Mouse (Mus musculus) lung, postnatal 10 days (tissue): Measurements from ENCODE around the gene Pafah2.
"Not testable (repeated sequence)": the region's sequence is repeated elsewhere in the genome, so short reads cannot be mapped to it uniquely, and the experiment has no call there.

ENCODE experiments used
- DNase-seq: peaks from one replicate; pipeline ENCODE4 v3.0.0; 2021

Pafah2 gene

GRCm38 (mm10) chr4:134374306-134374705 lies 21.8 kb upstream of the Pafah2 start:
- no peak for DNase-seq

- no peak for DNase-seq
Observed at GRCm38 (mm10) chr4:134378089-134378615, 18.0 kb upstream of the Pafah2 start.

GRCm38 (mm10) chr4:134379510-134379909 lies 16.6 kb upstream of the Pafah2 start:
- DNase-seq = no peak

- not testable (repeated sequence) for DNase-seq
Observed at GRCm38 (mm10) chr4:134383750-134384149, 12.4 kb upstream of the Pafah2 start, which contains the start of gene Extl1. Gene Extl1, minus strand, starts transcription at chr4:134383850.

GRCm38 (mm10) chr4:134387268-134387667 lies 8.9 kb upstream of the Pafah2 start:
- peak; percentile 34 for DNase-seq

- DNase-seq = peak; percentile 79
Observed at GRCm38 (mm10) chr4:134388397-134388796, 7.7 kb upstream of the Pafah2 start.

- no peak for DNase-seq
Observed at GRCm38 (mm10) chr4:134391636-134392035, 4.5 kb upstream of the Pafah2 start.

GRCm38 (mm10) chr4:134392595-134392994 lies 3.5 kb upstream of the Pafah2 start:
- peak; percentile 62 for DNase-seq

GRCm38 (mm10) chr4:134393026-134393425 lies 3.1 kb upstream of the Pafah2 start:
- DNase-seq = peak; percentile 59

GRCm38 (mm10) chr4:134395142-134395541 lies 978 bp upstream of the Pafah2 start:
- no peak for DNase-seq

- DNase-seq = peak; percentile 84
Observed at GRCm38 (mm10) chr4:134397121-134397520, 1.0 kb downstream of the Pafah2 start.

GRCm38 (mm10) chr4:134397732-134398131 lies 1.6 kb downstream of the Pafah2 start:
- no peak for DNase-seq

GRCm38 (mm10) chr4:134400206-134400605 lies 4.1 kb downstream of the Pafah2 start:
- DNase-seq = no peak

- peak; percentile 66 for DNase-seq
Observed at GRCm38 (mm10) chr4:134401181-134401661, 5.1 kb downstream of the Pafah2 start.

- DNase-seq = no peak
Observed at GRCm38 (mm10) chr4:134401856-134402570, 5.9 kb downstream of the Pafah2 start.

- peak; percentile 81 for DNase-seq
Observed at GRCm38 (mm10) chr4:134402571-134403262, 6.6 kb downstream of the Pafah2 start.

- DNase-seq = no peak
Observed at GRCm38 (mm10) chr4:134403721-134404120, 7.6 kb downstream of the Pafah2 start.

- peak; percentile 32 for DNase-seq
Observed at GRCm38 (mm10) chr4:134409286-134409685, 13.2 kb downstream of the Pafah2 start.

- DNase-seq = no peak
Observed at GRCm38 (mm10) chr4:134416177-134416576, 20.1 kb downstream of the Pafah2 start.

- no peak for DNase-seq
Observed at GRCm38 (mm10) chr4:134416602-134417001, 20.5 kb downstream of the Pafah2 start.

- no peak for DNase-seq
Observed at GRCm38 (mm10) chr4:134417111-134417510, 21.0 kb downstream of the Pafah2 start.

GRCm38 (mm10) chr4:134421971-134422370 lies 25.9 kb downstream of the Pafah2 start:
- DNase-seq = no peak

GRCm38 (mm10) chr4:134423949-134424348 lies 27.8 kb downstream of the Pafah2 start:
- no peak for DNase-seq

- DNase-seq = no peak
Observed at GRCm38 (mm10) chr4:134425088-134425487, 29.0 kb downstream of the Pafah2 start.
